Mouse (Mus musculus) MEL (cell line): ENCODE results near the gene Hexim2. TPM values are rescaled to one million over a fixed set of nuclear protein-coding genes. Genes with fewer than 3 reads are reported as not detected.

Experiments used
- DNase-seq: peaks from one replicate; pipeline ENCODE4 v3.0.0; 2011; ENCODE audit warnings: low read depth, low spot score
- H3K27ac ChIP-seq: 2 replicates; pipeline ENCODE4 v1.5.1; 2012; ENCODE audit warnings: low read depth, mild to moderate bottlenecking, control low read depth, low read length, moderate library complexity; ENCODE audit not compliant: control insufficient read depth
- H3K27me3 ChIP-seq, 2 experiments: fragments of 150-350 bp in 1 of 2; sonication (generic) in 1 of 2; 2 replicates each; pipeline ENCODE4 v1.6.1; 2012; ENCODE audit warnings: low read length in 2 of 2, mild to moderate bottlenecking in 2 of 2, improper control_type of control experiment in 1 of 2, moderate library complexity in 1 of 2; ENCODE audit not compliant: insufficient read depth in 2 of 2, control insufficient read depth in 1 of 2
- H3K36me3 ChIP-seq, 2 experiments: 2 replicates each; pipeline ENCODE4 v1.6.1; 2012 to 2014; ENCODE audit warnings: low read length in 2 of 2, improper control_type of control experiment in 1 of 2, inconsistent platforms in 1 of 2, mild to moderate bottlenecking in 1 of 2; ENCODE audit not compliant: insufficient read depth in 2 of 2, control insufficient read depth in 1 of 2
- H3K4me1 ChIP-seq, 2 experiments: fragments of 150-350 bp in 1 of 2; sonication (generic) in 1 of 2; 2 replicates each; pipeline ENCODE4 v1.6.1; 2012; ENCODE audit warnings: low read length in 2 of 2, improper control_type of control experiment in 1 of 2, mild to moderate bottlenecking in 1 of 2; ENCODE audit not compliant: insufficient read depth in 2 of 2, control insufficient read depth in 1 of 2
- H3K4me3 ChIP-seq, 2 experiments: fragments of 150-350 bp in 1 of 2; sonication (generic) in 1 of 2; 2 replicates each; pipeline ENCODE4 v1.5.1; 2012; ENCODE audit warnings: low read depth in 2 of 2, low read length in 2 of 2, mild to moderate bottlenecking in 2 of 2, moderate library complexity in 2 of 2, control low read depth in 1 of 2, improper control_type of control experiment in 1 of 2; ENCODE audit not compliant: control insufficient read depth in 1 of 2, insufficient read depth in 1 of 2
- H3K79me2 ChIP-seq: 2 replicates; pipeline ENCODE4 v1.6.1; 2012; ENCODE audit warnings: mild to moderate bottlenecking, low read length, moderate library complexity; ENCODE audit not compliant: control insufficient read depth, poor library complexity, insufficient read depth
- H3K9ac ChIP-seq: 2 replicates; pipeline ENCODE4 v1.6.1; 2012; ENCODE audit warnings: low read depth, mild to moderate bottlenecking, control low read depth, low read length, moderate library complexity; ENCODE audit not compliant: control insufficient read depth, poor library complexity, severe bottlenecking
- H3K9me3 ChIP-seq: fragments of 150-350 bp; sonication (generic); replicated peaks from 2 replicates; pipeline ENCODE4 v1.6.1; 2012; ENCODE audit warnings: mild to moderate bottlenecking, low read length, improper control_type of control experiment, moderate library complexity; ENCODE audit not compliant: insufficient read depth
- CHD2 ChIP-seq: IDR thresholded peaks from 2 replicates; pipeline ENCODE4 v1.6.1; 2011; ENCODE audit warnings: low read length, improper control_type of control experiment
- E2F4 ChIP-seq: IDR thresholded peaks from 2 replicates; pipeline ENCODE4 v1.6.1; 2011; ENCODE audit warnings: low read depth, low read length, improper control_type of control experiment, borderline replicate concordance
- EP300 ChIP-seq, 2 experiments: IDR thresholded peaks; 2 replicates each; pipeline ENCODE4 v1.6.1; 2011; ENCODE audit warnings: improper control_type of control experiment in 2 of 2, low read length in 2 of 2, low read depth in 1 of 2, mild to moderate bottlenecking in 1 of 2
- JUND ChIP-seq: IDR thresholded peaks from 2 replicates; pipeline ENCODE4 v1.6.1; 2011; ENCODE audit warnings: low read depth, mild to moderate bottlenecking, improper control_type of control experiment, low read length
- KAT2A ChIP-seq: conservative IDR thresholded peaks from 2 replicates; pipeline ENCODE4 v1.6.1; 2012; ENCODE audit warnings: low read depth, low read length, improper control_type of control experiment, inconsistent platforms
- MAFK ChIP-seq: IDR thresholded peaks from 2 replicates; pipeline ENCODE4 v1.6.1; 2011; ENCODE audit warnings: low read depth, mild to moderate bottlenecking, low read length, improper control_type of control experiment, borderline replicate concordance
- MAX ChIP-seq: IDR thresholded peaks from 2 replicates; pipeline ENCODE4 v1.6.1; 2011; ENCODE audit warnings: low read length, improper control_type of control experiment
- MAZ ChIP-seq: IDR thresholded peaks from 2 replicates; pipeline ENCODE4 v1.6.1; 2012; ENCODE audit warnings: low read depth, mild to moderate bottlenecking, inconsistent platforms, low read length, improper control_type of control experiment
- NELFE ChIP-seq: IDR thresholded peaks from 2 replicates; pipeline ENCODE4 v1.6.1; 2011; ENCODE audit warnings: low read depth, low read length, improper control_type of control experiment
- POLR2AphosphoS2 ChIP-seq: IDR thresholded peaks from 2 replicates; pipeline ENCODE4 v1.6.1; 2011; ENCODE audit warnings: low read length, improper control_type of control experiment
- SMC3 ChIP-seq: IDR thresholded peaks from 2 replicates; pipeline ENCODE4 v1.6.1; 2011; ENCODE audit warnings: low read depth, low read length, improper control_type of control experiment
- TBP ChIP-seq: IDR thresholded peaks from 2 replicates; pipeline ENCODE4 v1.8.0; 2011; ENCODE audit warnings: low read depth, low read length, improper control_type of control experiment
- ZMIZ1 ChIP-seq: IDR thresholded peaks from 2 replicates; pipeline ENCODE4 v1.6.1; 2012; ENCODE audit warnings: low read depth, mild to moderate bottlenecking, inconsistent platforms, low read length, improper control_type of control experiment, moderate library complexity
- polyA plus RNA-seq, 2 experiments: library from polyadenylated mRNA; stranded (reverse) in 1 of 2; unstranded in 1 of 2; fragments of >175 nt in 1 of 2; fragments of >200 nt in 1 of 2; gene quantifications; 2 replicates each; pipeline versions ENCODE4 v1.2.1 to v1.2.4; 2012; ENCODE audit warnings: low replicate concordance in 2 of 2, low read depth in 1 of 2; ENCODE audit not compliant: insufficient read length in 2 of 2, insufficient read depth in 1 of 2, missing spikeins in 1 of 2
- total RNA-seq: library from RNA; depleted of rRNA; stranded (reverse); fragments of 300-350 nt; gene quantifications from 2 replicates; pipeline ENCODE4 v1.2.3, GENCODE M21; 2012

Hexim2 gene
- total and polyA plus RNA-seq, 3 experiments = 12.3 to 12.5 TPM; not detected in 1

GRCm38 (mm10) chr11:103093306-103093705 lies 38.9 kb upstream of the Hexim2 start (continued):
- TF ChIP-seq EP300 (IDR thresholded peaks at IDR 0.05; ENCODE audit: low read depth in 1 of 2, low read length in 2 of 2) = peak; percentile 57 to 78
- TF ChIP-seq CHD2 = no peak

DNA sequence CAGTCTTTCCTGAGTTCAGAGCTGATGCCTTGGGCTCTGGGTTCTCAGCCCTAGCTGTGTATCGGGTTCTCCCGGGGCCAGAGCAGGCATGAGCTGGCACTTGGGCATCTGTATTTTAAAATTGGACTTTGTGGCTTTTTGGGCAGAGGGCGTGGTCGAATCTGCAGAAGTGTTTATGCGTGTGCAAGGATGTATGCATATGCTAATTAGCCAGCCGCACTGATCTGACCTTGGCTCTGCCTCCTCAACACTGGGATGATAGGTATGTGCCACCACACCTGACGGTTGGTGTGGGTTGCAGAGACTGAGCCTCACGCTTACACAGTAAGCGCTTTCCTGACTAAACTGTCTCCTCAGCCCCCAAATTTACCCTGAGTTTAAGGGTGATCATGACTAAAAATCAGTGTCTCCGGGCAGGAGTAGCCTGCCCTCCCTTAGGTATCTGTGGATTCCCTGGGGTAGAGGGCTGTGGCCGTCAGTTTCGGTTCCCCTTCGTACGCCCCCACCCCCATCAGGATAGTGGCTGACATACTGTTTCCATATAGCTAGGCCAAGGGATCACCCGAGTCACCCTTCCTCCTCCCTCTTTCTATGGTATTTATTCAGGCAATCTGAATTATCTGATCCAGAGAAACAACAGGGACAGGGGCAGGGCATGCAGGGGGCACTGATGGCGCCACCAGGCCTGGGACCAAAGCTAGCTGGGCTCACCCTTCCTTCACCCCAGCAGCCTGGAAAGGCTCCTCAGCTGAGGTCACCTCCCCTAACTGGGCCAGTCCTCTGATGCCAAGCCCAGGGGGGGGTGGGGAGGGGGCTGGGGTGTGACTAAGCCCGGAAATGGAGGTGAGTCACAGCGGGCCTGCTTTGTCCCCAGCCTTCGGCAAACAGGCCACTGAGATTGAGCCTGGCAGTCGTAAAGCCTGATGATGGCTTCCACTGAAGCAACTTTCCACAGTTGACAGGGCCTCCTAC lies 38.1 kb upstream of the Hexim2 start:
- no peak for DNase-seq
- Histone ChIP-seq H3K27me3 (no peaks in the 10 kb centered on the region), H3K9me3 (no peaks in the 10 kb centered on the region), H3K79me2 (no peaks in the 10 kb centered on the region), H3K4me3 (no peak overlapping the region), H3K27ac (no peak overlapping the region), H3K9ac (no peak overlapping the region), H3K36me3 (no peaks in the 10 kb centered on the region), H3K4me1 (peaks cover 0 to 5% of the 10 kb centered on the region in 2 experiments; a peak in 1 of 4 replicates)
- TF ChIP-seq ZMIZ1 (0 out of 2 replicates have a peak, but pooled peaks have one; percentile 35), MAZ (no peak), TBP (0 out of 2 replicates have a peak, but pooled peaks have one; percentile 48)

GRCm38 (mm10) chr11:103095107-103095670 lies 37.0 kb upstream of the Hexim2 start:
- peaks cover 0 to 5% of the 10 kb centered on the region in 2 experiments; a peak in 1 of 4 replicates for H3K4me1 ChIP-seq
- TF ChIP-seq E2F4 = no peak
- TF ChIP-seq POLR2AphosphoS2 = no peak
- TF ChIP-seq JUND = no peak
- TF ChIP-seq KAT2A = no peak
- no peak for TF ChIP-seq MAX
- no peak for TF ChIP-seq MAZ
- no peak for TF ChIP-seq MAFK
- TF ChIP-seq NELFE = no peak
- TF ChIP-seq SMC3 = no peak
- no peak for DNase-seq
- H3K4me3 ChIP-seq = no peak overlapping the region
- H3K79me2 ChIP-seq = no peaks in the 10 kb centered on the region
- no peaks in the 10 kb centered on the region for H3K36me3 ChIP-seq
- H3K27me3 ChIP-seq = no peaks in the 10 kb centered on the region
- H3K27ac ChIP-seq = no peak overlapping the region
- H3K9me3 ChIP-seq = no peaks in the 10 kb centered on the region
- H3K9ac ChIP-seq = no peak overlapping the region
